Mouse (Mus musculus) myocyte (in vitro differentiated cells): Measurements from ENCODE around the gene Cdk2ap2.

ENCODE experiments used
- CEBPB ChIP-seq: IDR thresholded peaks from 2 replicates; pipeline ENCODE4 v1.6.1; 2011; ENCODE audit warnings: mild to moderate bottlenecking, moderate library complexity; ENCODE audit not compliant: poor library complexity, insufficient read depth, severe bottlenecking
- E2F4 ChIP-seq: IDR thresholded peaks from one replicate; pipeline ENCODE4 v1.6.1; 2011; ENCODE audit warnings: mild to moderate bottlenecking, control low read depth, moderate library complexity; ENCODE audit not compliant: insufficient read depth
- MAX ChIP-seq: IDR thresholded peaks from one replicate; pipeline ENCODE4 v1.6.1; 2011; ENCODE audit warnings: low read depth, mild to moderate bottlenecking, control low read depth
- MYOD1 ChIP-seq, 3 experiments: IDR thresholded peaks; one replicate each; pipeline ENCODE4 v1.6.1; 2011; ENCODE audit warnings: control low read depth in 2 of 3, low read depth in 2 of 3, mild to moderate bottlenecking in 2 of 3, moderate library complexity in 1 of 3; ENCODE audit not compliant: insufficient read length in 2 of 3, control insufficient read depth in 1 of 3
- MYOG ChIP-seq, 3 experiments: IDR thresholded peaks; one replicate each; pipeline ENCODE4 v1.6.1; 2011; ENCODE audit warnings: control low read depth in 2 of 3, low read depth in 2 of 3, mild to moderate bottlenecking in 2 of 3; ENCODE audit not compliant: insufficient read length in 2 of 3, control insufficient read depth in 1 of 3, insufficient read depth in 1 of 3
- POLR2A ChIP-seq: IDR thresholded peaks from one replicate; pipeline ENCODE4 v1.6.1; 2011; ENCODE audit warnings: low read depth, mild to moderate bottlenecking, control low read depth, moderate library complexity; ENCODE audit not compliant: insufficient read length
- POLR2AphosphoS2 ChIP-seq: IDR thresholded peaks from one replicate; pipeline ENCODE4 v1.6.1; 2011; ENCODE audit warnings: low read depth, control low read depth; ENCODE audit not compliant: insufficient read length
- REST ChIP-seq: IDR thresholded peaks from one replicate; pipeline ENCODE4 v1.6.1; 2011; ENCODE audit warnings: mild to moderate bottlenecking, control low read depth, moderate library complexity; ENCODE audit not compliant: insufficient read depth, insufficient read length
- SRF ChIP-seq: IDR thresholded peaks from one replicate; pipeline ENCODE4 v1.6.1; 2011; ENCODE audit warnings: low read depth; ENCODE audit not compliant: control insufficient read depth, insufficient read length
- TCF12 ChIP-seq: IDR thresholded peaks from one replicate; pipeline ENCODE4 v1.6.1; 2011; ENCODE audit warnings: mild to moderate bottlenecking, control low read depth; ENCODE audit not compliant: poor library complexity, insufficient read depth, severe bottlenecking
- USF1 ChIP-seq: IDR thresholded peaks from one replicate; pipeline ENCODE4 v1.6.1; 2011; ENCODE audit warnings: low read depth, mild to moderate bottlenecking, control low read depth, moderate library complexity

DNA sequence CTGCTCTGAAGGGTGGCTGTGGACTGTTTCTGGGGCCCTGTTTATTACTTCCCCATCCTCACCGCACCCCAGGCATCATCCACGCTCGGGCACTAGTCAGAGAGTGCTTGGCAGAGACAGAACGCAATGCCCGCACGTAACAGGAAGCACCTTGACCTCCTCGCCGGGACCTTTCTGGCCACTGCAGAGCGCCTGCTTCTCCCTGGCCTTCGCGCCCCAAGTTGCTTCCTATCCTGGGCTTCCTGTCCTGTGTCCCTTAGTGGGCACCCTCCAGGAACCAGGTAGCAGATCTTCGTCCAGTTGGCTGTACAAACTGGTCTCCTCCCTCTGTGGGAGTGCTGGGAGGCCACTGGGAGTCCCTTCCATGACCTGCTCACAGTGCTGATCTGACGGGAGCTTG is 1.4 kb downstream of the Cdk2ap2 start:
- TF ChIP-seq TCF12 (no peak), POLR2AphosphoS2 (no peak), MAX (no peak), POLR2A (no peak), MYOG (IDR thresholded peaks at IDR 0.05; ENCODE audit: control insufficient read depth in 1 of 3, insufficient read depth in 1 of 3, insufficient read length in 2 of 3, low read depth in 2 of 3) (no peak), E2F4 (no peak), USF1 (no peak), SRF (no peak), MYOD1 (IDR thresholded peaks at IDR 0.05; ENCODE audit: control insufficient read depth in 1 of 3, insufficient read length in 2 of 3, low read depth in 2 of 3) (no peak), CEBPB (no peak), REST (no peak)
